Mouse (Mus musculus): Measurements from ENCODE around the gene Fndc5. TPM values are rescaled to one million over a fixed set of nuclear protein-coding genes. Genes with fewer than 3 reads are reported as not detected.

Gene Fndc5
- 100 to 1,000 TPM; 334 to 410 (median 360) TPM for total RNA-seq (2022)

DNA sequence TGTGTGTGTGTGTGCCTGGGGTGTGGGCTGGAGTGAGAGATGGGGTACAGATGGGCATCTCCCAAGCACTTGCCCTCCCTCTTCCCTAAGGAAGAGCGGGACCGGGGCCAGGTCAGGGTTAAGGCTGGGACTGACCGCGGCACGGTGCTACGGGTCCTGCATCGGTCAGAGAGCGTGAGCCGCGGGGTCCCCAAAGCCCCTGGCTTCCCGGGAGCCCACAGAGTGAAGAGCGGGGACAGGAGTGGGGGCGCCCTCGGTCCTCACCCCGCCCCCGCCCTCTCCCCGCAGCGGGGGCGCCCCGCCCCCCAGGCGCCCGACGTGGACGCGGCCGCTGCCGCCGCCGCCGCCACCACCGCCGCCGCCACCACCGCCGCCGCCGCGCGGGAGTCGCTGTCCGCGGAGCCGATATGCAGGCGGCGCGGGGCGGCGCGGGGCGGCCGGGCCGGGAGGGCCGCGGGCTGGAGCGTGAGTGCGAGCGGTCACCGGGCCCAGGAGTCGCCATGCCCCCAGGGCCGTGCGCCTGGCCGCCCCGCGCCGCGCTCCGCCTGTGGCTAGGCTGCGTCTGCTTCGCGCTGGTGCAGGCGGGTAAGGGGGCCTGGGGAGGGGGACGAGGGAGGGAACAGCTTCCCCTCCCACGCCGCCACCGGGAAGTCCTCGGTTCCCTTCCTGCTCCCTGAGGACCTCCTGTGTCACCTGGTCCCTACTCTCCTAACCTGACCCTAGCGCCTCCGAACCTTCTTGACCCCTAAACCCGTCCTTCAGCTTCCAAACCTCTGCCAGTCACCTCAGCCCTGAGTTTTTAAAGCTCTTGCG lies at the start of gene Fndc5:
Gene Fndc5 (plus strand): TSS at position 421 of the 813 bp plus-strand sequence.
- DNase-seq (ENCODE audit: low spot score): no peak

- no peak for DNase-seq (ENCODE audit: low spot score)
These were observed 48.9 kb upstream of the Fndc5 start for GRCm38 (mm10) chr4:129087850-129088249.

DNA sequence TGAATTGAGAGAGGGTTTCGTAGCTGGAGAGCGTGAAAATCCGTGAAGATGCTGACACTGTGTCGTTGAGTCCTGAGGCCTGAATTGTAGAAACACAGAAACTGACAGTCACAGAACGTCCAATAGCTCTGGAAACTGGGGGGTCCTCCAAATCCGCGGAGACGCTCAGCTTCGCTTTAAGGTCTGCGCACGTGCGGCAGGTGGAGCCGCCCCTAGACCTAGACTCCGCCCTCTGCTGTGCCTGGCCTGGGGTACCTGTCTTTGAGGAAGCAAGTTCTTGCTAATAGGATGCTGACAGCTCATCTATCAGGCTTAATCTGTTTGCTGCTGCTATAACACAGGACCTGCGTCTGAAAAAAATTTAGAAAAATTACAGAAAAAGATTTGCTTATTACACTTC lies 41.5 kb upstream of the Fndc5 start:
- DNase-seq (ENCODE audit: low spot score): no peak

- no peak for DNase-seq (ENCODE audit: low spot score)
These were observed 39.8 kb upstream of the Fndc5 start for GRCm38 (mm10) chr4:129097006-129097405.

GRCm38 (mm10) chr4:129102133-129102829 lies 34.5 kb upstream of the Fndc5 start:
- no peak for DNase-seq (ENCODE audit: low spot score)

- no peak for DNase-seq (ENCODE audit: low spot score)
These were observed 31.4 kb upstream of the Fndc5 start, which contains the start of gene Tmem54 for GRCm38 (mm10) chr4:129105356-129105755. Tmem54 (plus strand) TSS chr4:129105548.

- DNase-seq (ENCODE audit: low spot score): no peak
These were observed 30.7 kb upstream of the Fndc5 start for GRCm38 (mm10) chr4:129106073-129106472.

DNA sequence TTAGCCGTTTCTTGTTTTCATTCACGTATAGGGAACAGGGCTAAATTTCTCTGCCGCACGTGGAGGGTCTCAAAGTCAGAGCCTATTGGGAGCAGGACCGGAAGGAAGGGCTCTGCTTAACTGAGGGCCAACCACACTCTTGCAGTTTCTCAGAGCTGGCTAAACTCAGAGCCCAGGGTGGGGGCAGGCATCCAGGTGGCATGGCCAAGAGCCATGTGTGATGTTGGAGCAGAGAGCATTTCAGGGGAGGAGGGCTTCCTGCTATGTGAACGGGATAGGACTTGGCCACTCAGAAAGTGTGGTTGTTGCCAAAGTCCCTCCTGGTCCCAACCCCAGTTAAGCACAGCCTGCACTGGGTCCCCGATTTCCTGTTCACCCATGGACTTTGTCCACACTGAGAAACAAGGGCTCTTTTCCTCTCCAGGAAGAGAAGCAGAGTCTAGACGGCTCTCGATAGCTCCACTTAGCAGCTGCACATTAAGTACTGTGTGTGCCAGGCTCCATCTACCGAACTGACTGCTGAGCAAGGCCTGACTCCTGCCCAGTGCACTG lies 29.4 kb upstream of the Fndc5 start:
- no peak for DNase-seq (ENCODE audit: low spot score)

DNA sequence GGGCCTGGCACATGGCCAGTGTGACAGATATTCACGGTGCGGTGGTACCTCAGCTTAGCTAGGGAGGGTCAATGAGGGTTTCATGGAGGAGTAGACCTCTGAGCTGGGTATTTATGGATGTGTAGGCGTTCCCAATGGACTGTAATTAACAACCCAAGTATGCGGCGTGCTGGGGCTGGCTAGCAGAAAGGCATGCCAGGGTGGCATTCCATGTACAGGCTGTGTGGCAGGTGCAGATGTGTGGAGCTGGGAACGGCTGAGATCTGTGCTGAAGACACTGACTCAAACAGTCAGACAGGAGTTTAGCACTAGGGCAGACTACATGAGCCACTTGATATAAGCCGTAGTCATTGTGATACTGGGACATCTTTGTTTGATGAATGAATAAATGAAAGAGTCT lies 28.2 kb upstream of the Fndc5 start:
- no peak for DNase-seq (ENCODE audit: low spot score)

DNA sequence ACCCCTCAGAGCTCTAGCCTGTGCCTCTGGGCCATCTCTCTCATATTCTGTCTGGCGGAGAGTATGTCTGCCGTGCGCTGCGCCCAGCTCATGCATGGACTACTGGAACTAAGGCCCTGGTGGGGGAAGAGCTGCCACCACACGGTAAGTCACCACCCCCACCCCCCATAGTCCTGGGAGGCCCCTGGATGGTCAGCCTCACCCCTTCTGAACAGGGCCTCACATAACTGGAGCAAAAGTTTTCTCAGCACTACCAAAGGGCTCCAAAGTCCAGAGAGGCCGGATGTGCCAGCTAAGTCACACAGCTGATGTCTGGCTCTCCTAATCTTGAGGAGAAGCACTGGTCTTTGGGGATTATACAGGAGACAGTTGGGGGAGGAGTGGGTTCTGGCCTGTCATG lies 26.0 kb upstream of the Fndc5 start:
- DNase-seq (ENCODE audit: low spot score): no peak

DNA sequence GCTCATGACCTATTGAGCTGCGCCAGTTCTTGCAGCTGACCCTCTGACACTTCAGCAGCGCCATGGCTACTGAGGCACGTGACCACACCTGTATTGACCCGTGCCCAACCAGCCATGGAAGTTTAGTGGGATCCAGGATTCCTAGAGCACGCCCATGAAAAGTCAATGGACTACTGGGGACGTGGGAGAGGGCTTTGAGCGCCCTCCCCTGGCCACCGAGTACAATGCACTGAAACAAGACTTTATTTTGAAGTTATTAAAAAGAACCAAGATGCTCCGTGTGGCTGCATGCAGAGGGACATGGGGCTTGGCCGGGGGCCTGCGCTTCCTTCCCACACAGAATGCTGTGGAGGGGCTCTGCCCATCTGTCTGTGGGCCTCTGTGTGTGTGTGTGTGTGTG lies 25.4 kb upstream of the Fndc5 start:
- no peak for DNase-seq (ENCODE audit: low spot score)

DNA sequence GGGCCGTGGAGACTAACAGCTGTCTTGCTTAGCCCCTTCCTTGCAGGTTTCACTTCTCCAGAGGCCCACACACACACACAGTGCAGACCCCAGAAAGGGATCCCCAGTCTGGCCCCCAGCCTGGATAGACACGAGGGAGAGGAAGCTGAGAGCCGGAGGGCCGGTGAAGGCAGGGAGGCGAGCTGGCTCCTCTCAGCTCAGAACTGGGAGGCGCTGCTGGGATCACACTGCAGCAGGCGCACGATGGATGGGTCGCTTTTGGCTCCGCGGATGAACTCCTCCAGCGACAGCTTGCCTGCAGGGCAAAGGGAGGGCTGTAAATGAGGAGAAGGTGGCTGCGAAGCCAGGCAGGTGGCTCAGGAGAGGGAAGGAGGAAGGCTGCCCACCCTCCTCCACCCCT lies 24.6 kb upstream of the Fndc5 start:
- DNase-seq (ENCODE audit: low spot score): no peak

DNA sequence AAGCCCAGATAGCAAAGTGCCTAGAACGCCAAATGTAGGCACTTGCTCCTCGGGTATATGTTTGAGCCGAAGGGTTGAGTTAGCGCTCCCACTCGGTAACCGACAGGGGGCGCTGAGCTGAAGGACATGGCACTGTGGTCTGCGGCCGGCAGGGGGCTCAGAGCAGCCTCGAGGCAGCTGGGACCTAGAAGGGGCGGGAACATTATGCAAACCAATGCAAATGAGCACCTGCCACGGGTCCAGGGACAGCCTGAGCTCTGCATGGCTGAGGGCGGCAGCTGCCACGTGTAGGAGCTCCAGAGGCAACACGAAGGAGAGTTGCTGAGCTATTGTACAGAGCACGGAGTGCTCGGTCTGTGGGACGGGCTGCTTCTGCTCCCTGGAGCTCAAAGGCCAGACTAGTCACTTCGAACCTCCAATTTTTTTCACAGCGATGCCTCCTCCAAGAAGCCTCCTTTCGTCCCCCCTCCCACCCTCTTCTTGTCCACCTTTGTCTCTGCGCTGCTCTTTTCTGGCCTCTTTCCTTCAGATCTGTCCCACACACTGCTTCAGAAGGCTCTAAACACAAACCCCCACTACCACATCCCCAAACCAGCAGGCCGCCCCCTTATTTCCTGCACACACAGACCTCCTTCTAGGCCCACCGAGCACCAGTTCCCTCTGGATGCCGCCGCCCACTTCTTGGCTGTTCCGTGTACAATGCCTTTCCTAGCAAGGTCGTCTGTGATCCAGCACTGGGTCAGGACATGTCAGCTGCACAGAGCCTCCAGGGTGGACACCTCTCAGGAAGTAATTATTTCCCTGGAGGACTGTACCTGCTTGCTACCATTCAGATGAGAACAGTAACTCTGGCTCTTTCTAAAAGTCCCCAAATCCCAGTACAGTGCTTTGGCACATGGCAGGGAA lies 23.5 kb upstream of the Fndc5 start:
- no peak for DNase-seq (ENCODE audit: low spot score)

- no peak for DNase-seq (ENCODE audit: low spot score)
These were observed 20.1 kb upstream of the Fndc5 start for GRCm38 (mm10) chr4:129116703-129117102.

DNA sequence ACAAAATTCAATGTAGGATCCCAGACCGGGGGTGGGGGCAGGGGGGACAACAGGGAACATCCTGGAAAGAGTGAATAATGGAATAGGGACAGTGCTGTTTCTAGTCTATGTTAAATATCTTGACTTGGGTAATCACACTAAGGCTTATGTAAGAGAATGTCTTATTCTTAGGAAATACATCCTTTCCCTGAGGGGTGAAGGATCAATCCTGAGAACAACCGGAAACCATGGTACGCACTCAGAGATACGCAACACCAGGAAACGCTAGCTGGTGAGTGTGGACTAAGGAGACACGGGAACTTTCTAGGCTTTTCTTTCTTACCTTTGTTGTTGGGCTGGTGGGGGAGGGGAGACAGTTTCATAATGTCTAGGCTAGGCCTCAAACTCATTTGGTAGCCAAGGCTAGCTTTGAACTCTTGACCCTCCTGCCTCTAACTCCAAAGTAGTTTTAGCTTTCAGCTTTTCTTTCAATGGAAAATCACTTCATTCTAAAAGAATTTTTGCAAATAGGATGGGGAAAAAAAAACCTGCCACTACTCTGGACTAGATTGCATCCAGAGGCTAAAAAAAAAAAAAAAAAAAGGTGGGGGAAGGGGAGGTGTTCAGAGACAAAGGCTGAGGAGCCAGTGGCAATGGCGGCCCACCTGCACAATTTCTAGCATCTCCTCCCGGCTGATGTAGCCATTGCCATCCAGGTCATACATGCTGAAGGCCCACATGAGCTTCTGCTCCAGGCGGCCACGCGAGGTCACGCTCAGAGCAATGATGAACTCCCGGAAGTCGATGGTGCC lies 18.9 kb upstream of the Fndc5 start:
- DNase-seq (ENCODE audit: low spot score): no peak

DNA sequence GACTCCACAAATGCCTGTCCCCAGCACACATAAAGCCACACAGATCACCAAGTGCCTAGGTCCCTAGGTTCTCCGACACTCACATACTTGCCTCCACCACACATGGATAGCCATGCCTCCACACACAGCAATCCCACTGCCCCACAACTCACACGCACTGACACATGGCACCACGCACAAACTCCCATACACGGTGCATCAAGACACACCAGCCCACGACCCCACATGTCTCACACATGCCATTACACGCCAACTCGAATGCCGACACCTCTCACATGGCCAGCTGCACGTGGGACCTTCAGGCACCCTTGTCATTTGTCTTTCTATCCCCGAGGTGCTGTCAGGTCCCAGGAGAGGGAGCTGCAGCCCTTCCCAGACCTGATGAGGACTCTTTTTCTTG lies 17.1 kb upstream of the Fndc5 start:
- no peak for DNase-seq (ENCODE audit: low spot score)

DNA sequence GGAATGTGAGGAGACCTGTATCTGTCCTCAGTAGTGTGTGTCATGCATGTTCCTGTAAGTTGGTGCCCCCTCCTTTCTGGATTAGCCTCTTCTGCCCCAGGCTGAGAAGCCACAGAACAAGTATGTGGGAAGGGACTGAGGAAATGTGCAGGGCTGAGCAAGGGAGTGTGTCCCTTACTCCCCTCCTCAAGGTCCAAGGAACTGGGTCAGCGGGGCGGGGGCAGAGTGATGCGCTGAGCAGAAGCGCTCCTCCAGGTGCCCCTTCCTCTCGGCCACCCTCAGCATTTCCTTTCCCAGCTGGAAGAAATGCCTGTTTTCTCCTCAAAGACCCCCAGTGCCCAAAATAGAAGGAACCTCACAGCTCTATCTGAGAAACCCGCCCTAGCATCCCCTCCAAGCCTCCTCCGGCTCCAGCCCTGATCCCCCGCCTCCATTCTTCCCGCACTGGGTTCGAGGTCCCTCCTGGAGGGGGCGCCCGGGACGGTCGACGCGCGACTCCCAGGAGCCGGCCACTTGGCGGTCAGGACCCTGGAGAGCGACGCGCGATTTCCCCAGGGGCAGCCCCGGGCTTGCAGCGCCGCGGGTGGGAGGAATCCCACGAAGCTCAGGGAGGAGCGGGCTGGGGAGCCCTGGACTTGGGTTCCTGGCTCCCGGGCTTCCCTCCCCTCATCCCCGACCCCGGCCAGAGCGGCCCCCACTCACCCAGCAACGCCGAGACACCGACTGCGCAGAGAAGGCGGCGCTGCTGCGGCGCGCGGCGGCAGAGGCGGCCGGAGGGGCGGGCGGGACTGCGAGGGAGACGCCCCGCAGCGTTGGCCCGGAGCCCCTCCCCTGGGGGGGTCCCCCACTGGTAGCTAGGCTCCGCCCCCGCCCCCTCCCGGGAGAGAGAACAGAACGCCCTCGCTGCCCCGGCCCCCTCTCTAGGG lies 16.0 kb upstream of the Fndc5 start:
- DNase-seq (ENCODE audit: low spot score): no peak

GRCm38 (mm10) chr4:129121569-129122086 lies 15.2 kb upstream of the Fndc5 start, which contains the start of gene Hpca:
Hpca (minus strand) TSS chr4:129122036.
- no peak for DNase-seq (ENCODE audit: low spot score)

- DNase-seq (ENCODE audit: low spot score): no peak
These were observed 14.7 kb upstream of the Fndc5 start for GRCm38 (mm10) chr4:129122107-129122506.

All from heart, adult 8-10 months (tissue).